Mouse (Mus musculus) layer of hippocampus, adult 18-20 months (tissue): ENCODE measurements around the gene Uimc1. TPM values are rescaled to one million over a fixed set of nuclear protein-coding genes. Genes with fewer than 3 reads are reported as not detected.
A peak's percentile ranks its signal among the peaks of the same experiment; 100 is the strongest.

Source experiments
- DNase-seq, 2 experiments: peaks; one replicate each; pipeline ENCODE4 v3.0.0; 2022; ENCODE audit warnings: low spot score in 2 of 2
- total RNA-seq, 2 experiments: library from RNA; stranded (reverse); gene quantifications; 2 replicates each; pipeline ENCODE4 v1.2.3; 2021

The Uimc1 gene
- total RNA-seq, 2 experiments from 2014 or later: 25.3 to 26.1 TPM

GRCm38 (mm10) chr13:54997568-54997967 is 102.5 kb downstream of the Uimc1 start:
- DNase-seq: no peak

DNA sequence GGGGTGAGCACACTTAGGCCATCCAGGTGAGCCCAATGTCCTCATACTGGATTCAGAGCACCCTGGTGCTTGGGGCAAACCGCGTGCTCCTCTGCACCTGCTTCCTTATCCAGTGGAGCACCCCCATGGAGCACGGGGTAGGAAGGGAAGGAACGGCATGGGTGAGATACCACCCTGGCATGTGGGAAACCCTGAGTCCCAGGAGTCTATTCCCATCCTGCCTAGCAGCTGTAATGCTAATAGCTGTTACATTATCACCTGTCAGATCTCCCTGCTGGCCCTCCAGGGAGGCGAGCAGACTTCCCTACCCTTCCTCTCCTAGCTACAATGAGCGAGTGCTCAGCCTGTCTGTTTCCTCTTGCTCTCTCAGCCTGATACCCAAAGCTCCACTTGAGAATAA is 104.9 kb downstream of the Uimc1 start:
- no peak for DNase-seq

DNA sequence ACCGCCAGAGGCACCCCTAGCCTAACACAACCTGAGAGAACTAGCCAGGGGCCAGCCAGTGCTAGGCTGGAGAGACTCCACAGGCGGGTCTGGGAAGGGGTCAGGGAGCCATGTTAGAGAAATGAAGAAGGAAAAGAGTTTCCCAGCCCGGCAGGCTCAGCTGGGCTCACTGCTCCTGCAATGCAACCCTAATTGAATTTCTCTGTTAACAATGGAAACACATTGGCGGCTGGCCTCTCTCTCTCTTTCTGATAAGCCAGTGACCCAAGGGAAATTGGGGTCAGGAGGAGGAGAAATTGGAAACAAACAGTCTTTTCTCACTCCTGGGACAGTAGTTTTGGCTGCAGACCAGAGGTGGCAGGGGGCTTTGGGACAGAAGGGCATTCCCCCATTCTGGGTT is 105.5 kb downstream of the Uimc1 start:
- DNase-seq: no peak

DNA sequence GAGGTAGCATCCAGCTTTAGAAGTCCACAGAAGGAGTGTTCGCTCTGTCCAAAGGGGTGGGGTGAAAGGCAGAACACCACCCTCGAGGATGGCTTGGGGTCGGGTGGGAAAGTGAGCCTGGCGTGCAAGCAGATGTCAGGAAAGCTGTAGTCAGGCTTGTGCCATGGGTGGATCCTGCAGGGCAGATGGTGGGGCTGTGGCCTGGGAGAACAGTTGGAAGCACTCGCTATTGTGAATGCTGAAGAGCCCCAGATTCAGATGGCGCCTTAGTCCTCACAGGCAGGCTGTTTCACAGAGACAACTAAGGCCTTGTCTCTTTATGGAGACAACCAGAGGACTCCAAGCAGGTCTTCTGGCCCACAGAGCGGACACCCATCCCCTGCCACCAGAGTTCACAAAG is 107.9 kb downstream of the Uimc1 start:
- peak; percentile 43 to 74 for DNase-seq

GRCm38 (mm10) chr13:54988181-54988760 is 111.8 kb downstream of the Uimc1 start:
- DNase-seq: no peak

- DNase-seq: peak; percentile 37 to 51
Observed at GRCm38 (mm10) chr13:54987405-54987804, 112.7 kb downstream of the Uimc1 start.

GRCm38 (mm10) chr13:54983614-54984013 is 116.5 kb downstream of the Uimc1 start:
- no peak for DNase-seq

- no peak for DNase-seq
Observed at GRCm38 (mm10) chr13:54983001-54983400, 117.1 kb downstream of the Uimc1 start.

GRCm38 (mm10) chr13:54980957-54981356 is 119.1 kb downstream of the Uimc1 start:
- DNase-seq: peak in 1 of 2 experiments; percentile 44

GRCm38 (mm10) chr13:54978804-54979203 is 121.3 kb downstream of the Uimc1 start:
- DNase-seq: no peak

Other genes with a start within 250 kb of the Uimc1 start
- 100 to 1,000 TPM; 160 to 161 TPM for gene Unc5a, start 150.9 kb downstream of the Uimc1 start, total RNA-seq
- 1 to 10 TPM in 1 of 2 experiments, under 1 TPM in 1; 0.99 to 1.1 TPM for gene Hk3, start 78.9 kb downstream of the Uimc1 start, total RNA-seq
- 10 to 100 TPM; 39.0 to 42.2 TPM for gene Zfp346, start 5.0 kb upstream of the Uimc1 start, total RNA-seq
- gene Gm17617, start 33.2 kb upstream of the Uimc1 start, total RNA-seq: not detected
- gene Fgfr4, start 52.3 kb upstream of the Uimc1 start, total RNA-seq: under 1 TPM; 0.12 to 0.41 TPM
- 100 to 1,000 TPM; 111 to 124 TPM for gene Nsd1, start 109.5 kb upstream of the Uimc1 start, total RNA-seq
- 100 to 1,000 TPM; 147 to 149 TPM for gene Prelid1, start 220.2 kb upstream of the Uimc1 start, total RNA-seq
- gene Rab24, start 221.6 kb upstream of the Uimc1 start, total RNA-seq: 10 to 100 TPM; 79.1 to 82.6 TPM
- 1 to 10 TPM in 1 of 2 experiments, under 1 TPM in 1; 0.79 to 1.2 TPM for gene Mxd3, start 229.5 kb upstream of the Uimc1 start, total RNA-seq